Mouse (Mus musculus) embryonic fibroblast, embryonic 13.5 days (primary cell): ENCODE results near the gene Sult2b1.

Source experiments
- CTCF ChIP-seq: IDR thresholded peaks from 2 replicates; pipeline ENCODE4 v1.5.1; 2011; ENCODE audit warnings: mild to moderate bottlenecking, control low read depth, low read length, moderate library complexity, borderline replicate concordance; ENCODE audit not compliant: insufficient read depth
- POLR2A ChIP-seq: IDR thresholded peaks from 2 replicates; pipeline ENCODE4 v1.6.1; 2011; ENCODE audit warnings: low read depth, mild to moderate bottlenecking, control low read depth, low read length, moderate library complexity

- TF ChIP-seq CTCF (no peak), POLR2A (no peak)
Observed at GRCm38 (mm10) chr7:45695098-45695497, 89.4 kb downstream of the Sult2b1 start.
